Mouse (Mus musculus) neural tube, embryonic 13.5 days (tissue): ENCODE measurements around the gene Hoxc11. TPM values are rescaled to one million over a fixed set of nuclear protein-coding genes. Genes with fewer than 3 reads are reported as not detected.

Experiments used
- ATAC-seq: fragments of 200-750 bp; cut with Nextera tagmentation; 2 replicates; pipeline ENCODE4 v1.8.0; 2017; ENCODE audit warnings: low read depth, mild to moderate bottlenecking, moderate TSS enrichment, moderate library complexity
- H3K27ac ChIP-seq: fragments of 300-500 bp; sonication (generic); replicated peaks from 2 replicates; pipeline ENCODE4 v1.5.1; 2015; ENCODE audit warnings: moderate library complexity, mild to moderate bottlenecking, inconsistent platforms
- H3K27me3 ChIP-seq: fragments of 300-500 bp; sonication (generic); 2 replicates; pipeline ENCODE4 v1.6.1; 2015; ENCODE audit warnings: mild to moderate bottlenecking, inconsistent platforms
- H3K36me3 ChIP-seq: fragments of 300-500 bp; sonication (generic); 2 replicates; pipeline ENCODE4 v1.6.1; 2015; ENCODE audit warnings: mild to moderate bottlenecking, inconsistent platforms
- H3K4me1 ChIP-seq: fragments of 300-500 bp; sonication (generic); replicated peaks from 2 replicates; pipeline ENCODE4 v1.6.1; 2015; ENCODE audit warnings: inconsistent platforms
- H3K4me2 ChIP-seq: fragments of 300-500 bp; sonication (generic); 2 replicates; pipeline ENCODE4 v1.6.1; 2015; ENCODE audit warnings: inconsistent platforms, mild to moderate bottlenecking, moderate library complexity
- H3K4me3 ChIP-seq: fragments of 300-500 bp; sonication (generic); 2 replicates; pipeline ENCODE4 v1.5.1; 2015; ENCODE audit warnings: mild to moderate bottlenecking, inconsistent platforms
- H3K9ac ChIP-seq: fragments of 300-500 bp; sonication (generic); 2 replicates; pipeline ENCODE4 v1.6.1; 2015; ENCODE audit warnings: moderate library complexity, mild to moderate bottlenecking, inconsistent platforms
- H3K9me3 ChIP-seq: fragments of 300-500 bp; sonication (generic); 2 replicates; pipeline ENCODE4 v1.6.1; 2016; ENCODE audit warnings: inconsistent platforms
- WGBS: fragments of 180-500 bp; shearing (Covaris S2); methylation state at CpG from one replicate; pipeline ENCODE4 v1.1.7; 2015; 5-methylcytosine and 5-hydroxymethylcytosine counted together
- polyA plus RNA-seq: library from polyadenylated mRNA; unstranded; fragments of >200 nt; fragmentation: Nextera tagmentation; extraction: Ambion mirVana; gene quantifications from 2 replicates; pipeline ENCODE4 v1.2.1, GENCODE M21; 2015

The Hoxc11 gene
- 2.6 and 3.8 TPM in 2 replicates for polyA plus RNA-seq

DNA sequence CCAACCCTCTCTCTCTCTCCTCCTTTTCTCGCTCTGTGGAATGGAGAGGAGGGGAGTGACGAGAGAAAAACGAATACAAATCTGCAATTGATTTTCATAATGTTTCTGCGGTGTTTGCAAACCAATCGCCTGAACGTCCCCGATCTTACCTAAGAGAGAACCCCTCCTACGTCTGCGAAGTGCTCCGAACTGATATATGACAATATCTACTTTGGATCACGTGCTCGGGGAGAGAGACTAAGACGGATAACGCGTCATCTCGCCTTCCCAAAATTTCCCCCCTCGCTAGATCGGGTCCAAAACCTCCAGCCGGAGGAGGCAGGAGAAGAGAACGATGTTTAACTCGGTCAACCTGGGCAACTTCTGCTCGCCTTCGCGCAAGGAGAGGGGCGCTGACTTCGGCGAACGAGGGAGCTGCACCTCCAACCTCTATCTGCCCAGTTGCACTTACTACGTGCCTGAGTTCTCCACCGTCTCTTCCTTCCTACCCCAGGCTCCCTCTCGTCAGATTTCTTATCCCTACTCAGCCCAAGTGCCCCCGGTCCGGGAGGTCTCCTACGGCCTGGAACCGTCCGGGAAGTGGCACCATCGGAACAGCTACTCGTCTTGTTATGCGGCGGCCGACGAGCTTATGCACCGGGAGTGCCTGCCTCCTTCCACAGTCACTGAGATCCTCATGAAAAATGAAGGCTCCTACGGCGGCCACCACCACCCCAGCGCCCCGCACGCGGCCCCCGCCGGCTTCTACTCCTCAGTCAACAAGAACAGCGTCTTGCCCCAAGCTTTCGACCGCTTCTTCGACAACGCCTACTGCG, at the start of gene Hoxc11:
Gene Hoxc11 (plus strand): TSS at position 236 of the 815 bp plus-strand sequence.
- Histone ChIP-seq H3K27me3 (peaks cover 97% of the 10 kb centered on the region), H3K27ac (peak within 1 kb of the TSS; percentile 59), H3K9ac (peak within 1 kb of the TSS; percentile 68), H3K36me3 (no peaks in the 10 kb centered on the region), H3K9me3 (no peaks in the 10 kb centered on the region), H3K4me3 (peak within 1 kb of the TSS; percentile 39), H3K4me2 (peak within 1 kb of the TSS; percentile 46), H3K4me1 (no peaks in the 10 kb centered on the region)
- no peak for ATAC-seq
- under 1% methylated on average over 57 of the region's 57 CpGs for WGBS

DNA sequence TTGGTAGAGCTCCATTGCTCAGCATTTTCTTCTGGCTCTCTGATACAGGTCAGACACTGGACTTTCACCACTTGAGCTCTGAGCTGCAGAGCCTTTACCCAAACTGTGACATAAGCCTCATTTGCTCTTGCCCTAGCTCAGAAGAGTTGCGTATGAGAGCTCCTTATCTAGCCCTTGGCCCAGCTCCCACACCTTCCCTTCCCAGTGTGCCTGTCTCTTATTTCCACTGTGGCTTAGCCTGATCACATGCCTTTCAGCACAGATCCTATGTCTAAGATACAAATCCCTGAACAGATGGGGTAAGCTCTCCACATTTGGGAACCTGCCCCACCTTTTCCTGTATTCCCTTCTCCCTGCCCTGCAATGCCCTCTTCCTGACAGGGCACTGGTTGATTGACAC, 49.3 kb upstream of the Hoxc11 start:
- H3K36me3 ChIP-seq: no peaks in the 10 kb centered on the region
- no peaks in the 10 kb centered on the region for H3K4me1 ChIP-seq
- H3K9ac ChIP-seq: no peak overlapping the region
- no peak overlapping the region for H3K27ac ChIP-seq
- no peak overlapping the region for H3K4me3 ChIP-seq
- no peak overlapping the region for H3K4me2 ChIP-seq
- no peak for ATAC-seq
- H3K9me3 ChIP-seq: no peaks in the 10 kb centered on the region
- 61% methylated on average over 1 of the region's 1 CpGs for WGBS
- H3K27me3 ChIP-seq: peaks cover 92% of the 10 kb centered on the region

DNA sequence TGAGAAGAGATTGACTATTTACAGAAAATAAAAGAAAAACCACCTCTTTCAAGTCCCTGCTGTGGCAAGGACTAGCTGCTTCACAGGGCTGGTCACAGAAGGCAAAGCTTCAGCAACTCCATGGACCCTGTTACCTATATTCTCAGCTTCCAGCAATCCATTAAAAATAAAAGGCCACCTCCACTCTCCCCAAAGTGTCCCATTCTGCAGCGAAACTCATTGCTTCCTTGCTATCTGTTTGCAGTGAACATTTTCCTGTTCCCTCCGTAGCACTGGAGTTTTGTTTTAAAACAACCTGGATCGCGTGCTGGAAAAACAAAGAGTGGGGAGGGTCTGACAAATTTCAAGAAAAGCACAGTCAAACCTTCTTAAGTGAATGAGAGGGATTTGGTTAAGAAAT, 44.7 kb upstream of the Hoxc11 start:
- H3K27ac ChIP-seq: no peak overlapping the region
- no peaks in the 10 kb centered on the region for H3K36me3 ChIP-seq
- no peak overlapping the region for H3K4me2 ChIP-seq
- ATAC-seq: no peak
- H3K9me3 ChIP-seq: no peaks in the 10 kb centered on the region
- H3K27me3 ChIP-seq: peaks cover 97% of the 10 kb centered on the region
- no peak overlapping the region for H3K9ac ChIP-seq
- WGBS: 3% methylated on average over 4 of the region's 4 CpGs
- H3K4me3 ChIP-seq: no peak overlapping the region
- no peaks in the 10 kb centered on the region for H3K4me1 ChIP-seq

DNA sequence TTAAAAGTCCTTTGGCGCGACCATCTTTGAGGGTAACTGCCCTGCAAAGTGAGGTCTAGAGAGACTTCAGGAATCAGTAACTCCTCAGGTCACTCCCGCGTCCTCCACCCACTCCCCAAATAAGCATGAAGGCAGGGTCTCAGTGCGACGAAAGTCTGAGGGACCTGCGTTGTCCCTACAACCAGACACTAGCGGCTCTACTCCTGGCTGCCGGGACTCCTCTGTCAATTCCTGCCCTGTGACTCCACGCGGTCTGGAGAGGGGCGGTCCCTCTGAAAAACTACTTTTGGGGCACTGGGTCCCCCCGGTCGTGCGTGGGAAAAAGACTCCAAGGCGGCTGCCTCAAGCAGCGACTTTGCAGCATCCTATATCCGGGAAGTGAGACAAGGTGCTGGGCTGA, 44.2 kb upstream of the Hoxc11 start:
- no peak overlapping the region for H3K4me3 ChIP-seq
- no peaks in the 10 kb centered on the region for H3K4me1 ChIP-seq
- no peak overlapping the region for H3K27ac ChIP-seq
- ATAC-seq: no peak
- under 1% methylated on average over 18 of the region's 18 CpGs for WGBS
- peaks cover 97% of the 10 kb centered on the region for H3K27me3 ChIP-seq
- H3K9ac ChIP-seq: no peak overlapping the region
- peak overlapping the region; percentile 2; the same call in 1 of the 2 replicates for H3K4me2 ChIP-seq
- H3K36me3 ChIP-seq: no peaks in the 10 kb centered on the region
- no peaks in the 10 kb centered on the region for H3K9me3 ChIP-seq

DNA sequence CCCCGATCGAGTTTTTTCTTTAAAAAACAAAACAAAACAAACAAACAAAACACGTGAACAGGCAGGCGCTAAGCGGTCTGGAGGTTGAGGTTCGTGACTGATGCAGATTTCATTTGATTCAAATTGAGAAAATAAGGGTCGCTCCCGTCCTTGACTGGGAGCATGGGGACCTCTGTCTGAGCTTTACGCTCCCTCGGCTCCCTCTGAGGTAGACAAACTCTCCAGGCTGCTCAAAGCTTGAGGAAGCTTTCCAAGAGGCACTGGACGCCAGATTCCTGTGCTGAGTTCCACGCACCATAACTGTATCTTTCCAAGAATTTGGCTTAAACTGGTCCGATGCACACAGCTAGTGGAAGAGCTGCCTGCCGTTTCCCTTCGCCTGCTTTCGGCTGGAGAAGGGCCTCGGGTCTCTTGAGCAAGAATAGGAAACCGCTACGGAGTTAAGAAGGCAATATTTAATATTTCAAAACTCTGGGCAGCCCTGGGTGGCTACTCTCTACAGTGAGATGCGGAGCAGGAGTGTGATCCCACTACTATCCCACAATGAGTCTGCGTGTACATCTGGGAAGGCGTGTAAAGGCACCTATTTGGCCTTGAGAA, 43.6 kb upstream of the Hoxc11 start:
- Histone ChIP-seq H3K4me1 (no peaks in the 10 kb centered on the region), H3K27me3 (peaks cover 97% of the 10 kb centered on the region), H3K27ac (no peak overlapping the region), H3K4me3 (no peak overlapping the region), H3K9me3 (no peaks in the 10 kb centered on the region), H3K9ac (no peak overlapping the region), H3K36me3 (no peaks in the 10 kb centered on the region), H3K4me2 (peak overlapping the region; percentile 2; the same call in 1 of the 2 replicates)
- ATAC-seq: no peak
- under 1% methylated on average over 22 of the region's 22 CpGs for WGBS

DNA sequence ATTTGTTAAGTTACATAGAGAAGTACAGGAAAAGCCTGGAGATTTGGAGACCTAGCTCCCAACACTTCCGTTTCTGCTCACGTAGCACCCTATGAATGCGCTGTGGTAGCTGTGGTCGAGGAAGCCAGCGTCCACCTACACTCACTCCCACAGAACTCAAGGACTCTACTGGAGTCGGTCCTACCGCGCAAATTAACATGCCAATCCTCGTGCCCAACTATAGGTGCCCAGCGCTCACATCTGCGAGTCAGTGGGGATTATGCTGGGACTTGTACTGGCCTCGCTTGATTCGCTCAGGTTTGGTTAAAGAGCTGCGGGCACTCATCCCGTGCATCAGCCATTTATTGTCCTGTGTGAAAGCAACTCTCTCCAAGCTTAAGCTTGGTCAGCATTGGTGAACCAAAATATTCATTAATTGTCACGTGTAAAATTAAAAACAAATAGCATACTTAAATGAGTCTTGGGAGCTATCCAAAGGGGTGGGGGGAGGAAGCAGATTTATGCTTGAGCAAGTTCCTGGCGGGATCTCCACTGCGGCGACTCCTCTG, 41.1 kb upstream of the Hoxc11 start:
- H3K4me3 ChIP-seq: no peak overlapping the region
- H3K27ac ChIP-seq: no peak overlapping the region
- no peaks in the 10 kb centered on the region for H3K9me3 ChIP-seq
- no peak overlapping the region for H3K9ac ChIP-seq
- H3K4me1 ChIP-seq: no peaks in the 10 kb centered on the region
- WGBS: 2% methylated on average over 19 of the region's 19 CpGs
- H3K36me3 ChIP-seq: no peaks in the 10 kb centered on the region
- no peak overlapping the region; the same call in 1 of the 2 replicates for H3K4me2 ChIP-seq
- no peak for ATAC-seq
- peaks cover 98% of the 10 kb centered on the region for H3K27me3 ChIP-seq

DNA sequence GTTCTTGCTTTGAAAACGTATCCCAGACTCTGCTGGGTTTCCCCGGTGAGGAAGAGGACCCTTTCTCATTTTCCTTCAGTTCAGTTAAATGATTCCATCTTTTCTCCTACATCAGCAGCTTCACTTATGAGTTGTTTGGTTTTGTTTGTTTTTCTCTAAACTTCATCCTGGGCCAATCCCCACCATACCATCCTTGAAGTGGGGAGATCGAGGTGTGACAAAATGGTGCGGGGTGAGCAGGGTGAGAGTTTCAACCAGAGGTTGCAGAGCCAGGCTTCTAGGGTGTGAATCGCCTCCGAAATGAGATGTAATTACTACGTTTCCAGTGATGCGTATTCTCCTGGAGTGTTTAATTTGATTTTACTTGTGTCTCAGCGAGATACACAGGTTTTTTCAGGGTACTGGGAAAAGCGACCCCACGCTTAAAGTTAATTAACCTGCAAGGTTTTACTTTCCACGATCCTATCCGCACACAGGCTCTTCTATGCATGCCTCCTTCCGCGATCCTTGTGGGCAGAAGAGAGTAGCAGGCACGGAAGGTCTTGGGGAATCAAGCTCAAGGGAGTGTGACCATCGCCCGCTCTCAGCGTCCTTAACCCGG, 36.2 kb upstream of the Hoxc11 start:
- ATAC-seq: no peak
- peaks cover 98% of the 10 kb centered on the region for H3K27me3 ChIP-seq
- no peaks in the 10 kb centered on the region for H3K9me3 ChIP-seq
- no peak overlapping the region for H3K27ac ChIP-seq
- no peaks in the 10 kb centered on the region for H3K36me3 ChIP-seq
- no peak overlapping the region for H3K9ac ChIP-seq
- no peak overlapping the region for H3K4me3 ChIP-seq
- H3K4me1 ChIP-seq: peaks cover 16% of the 10 kb centered on the region
- no peak overlapping the region for H3K4me2 ChIP-seq
- under 1% methylated on average over 20 of the region's 20 CpGs for WGBS

DNA sequence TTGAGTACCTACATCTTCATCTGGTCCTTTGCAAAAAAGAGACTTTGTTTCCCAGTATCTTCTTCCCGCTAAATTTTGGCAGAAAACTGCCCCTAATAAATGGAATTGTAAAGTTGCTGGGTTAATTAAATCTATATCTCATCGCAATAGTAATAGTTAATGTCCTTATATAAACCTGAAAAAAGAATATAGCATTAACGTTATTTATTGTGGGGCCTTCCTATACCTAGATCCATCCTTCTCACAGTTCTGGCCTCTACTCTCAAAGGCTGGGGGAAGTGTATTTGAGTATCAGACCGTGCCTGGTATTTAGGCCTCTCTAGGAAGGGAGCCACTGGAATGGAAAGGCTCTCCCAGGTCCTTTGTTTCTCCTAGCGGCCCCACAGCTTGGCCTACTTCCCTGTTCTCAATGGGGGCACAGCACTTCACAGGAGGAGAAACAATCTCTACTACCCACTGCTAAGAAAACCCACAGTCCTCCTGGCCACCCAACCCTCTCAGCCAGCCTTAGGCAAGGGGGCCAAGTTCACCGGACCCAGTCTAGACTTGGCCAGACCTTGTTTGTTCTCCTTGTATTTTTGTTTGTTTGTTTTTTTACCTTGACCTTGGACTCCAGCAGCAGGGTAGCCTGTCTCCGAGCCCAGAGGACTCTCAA, 35.5 kb upstream of the Hoxc11 start:
- no peaks in the 10 kb centered on the region for H3K36me3 ChIP-seq
- ATAC-seq: no peak
- H3K4me2 ChIP-seq: no peak overlapping the region
- H3K4me3 ChIP-seq: no peak overlapping the region; the same call in 1 of the 2 replicates
- no peak overlapping the region for H3K27ac ChIP-seq
- H3K9me3 ChIP-seq: no peaks in the 10 kb centered on the region
- H3K4me1 ChIP-seq: peaks cover 16% of the 10 kb centered on the region
- no peak overlapping the region for H3K9ac ChIP-seq
- WGBS: 2% methylated on average over 7 of the region's 7 CpGs
- peaks cover 98% of the 10 kb centered on the region for H3K27me3 ChIP-seq

DNA sequence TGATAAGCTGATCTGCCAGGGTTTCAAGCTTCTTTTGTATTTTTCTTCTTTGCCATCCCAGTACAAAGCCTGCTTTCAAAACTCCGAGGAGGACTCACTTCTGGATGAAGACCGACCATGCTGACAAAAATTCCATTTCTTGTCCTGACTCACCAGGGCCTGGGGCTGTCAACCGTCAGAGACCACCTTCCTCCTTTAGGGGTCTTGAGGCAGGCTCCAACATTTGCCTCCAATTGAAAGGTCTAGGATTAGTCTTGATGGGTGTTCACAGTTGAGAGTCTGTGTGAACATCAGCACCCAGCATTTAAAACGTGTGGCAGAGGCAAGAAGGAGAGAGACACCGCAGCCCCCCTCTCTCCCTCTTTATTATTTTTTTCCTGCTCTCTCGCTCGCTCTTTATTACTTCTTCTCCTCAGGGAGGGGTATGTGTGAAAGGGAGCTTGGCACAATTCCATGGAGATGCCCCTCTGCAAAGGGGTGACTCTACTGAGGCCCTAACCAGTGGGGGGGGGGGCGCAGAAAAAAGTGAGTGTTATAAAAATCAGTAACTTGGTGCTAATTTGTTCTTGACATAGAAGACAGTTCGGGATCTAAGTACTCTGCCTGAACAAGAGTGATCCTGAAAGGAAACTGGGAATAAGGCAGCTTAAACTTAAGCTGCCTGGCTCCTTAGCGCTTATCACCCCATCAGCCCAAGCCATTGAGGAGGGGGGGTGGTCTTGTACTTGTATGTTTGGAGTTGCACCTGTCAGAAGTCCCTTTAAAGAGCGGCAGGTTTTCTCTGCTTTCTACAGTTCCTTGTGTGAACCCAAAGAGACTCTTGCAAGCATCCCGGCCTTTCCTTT, 34.7 kb upstream of the Hoxc11 start:
- peaks cover 98% of the 10 kb centered on the region for H3K27me3 ChIP-seq
- H3K27ac ChIP-seq: no peak overlapping the region
- H3K9ac ChIP-seq: no peak overlapping the region
- H3K4me3 ChIP-seq: peak overlapping the region; percentile 17; the same call in 1 of the 2 replicates
- ATAC-seq: no peak
- no peaks in the 10 kb centered on the region for H3K9me3 ChIP-seq
- 2% methylated on average over 12 of the region's 12 CpGs for WGBS
- no peaks in the 10 kb centered on the region for H3K36me3 ChIP-seq
- peaks cover 16% of the 10 kb centered on the region for H3K4me1 ChIP-seq
- peak overlapping the region; percentile 39; the same call in 1 of the 2 replicates for H3K4me2 ChIP-seq

DNA sequence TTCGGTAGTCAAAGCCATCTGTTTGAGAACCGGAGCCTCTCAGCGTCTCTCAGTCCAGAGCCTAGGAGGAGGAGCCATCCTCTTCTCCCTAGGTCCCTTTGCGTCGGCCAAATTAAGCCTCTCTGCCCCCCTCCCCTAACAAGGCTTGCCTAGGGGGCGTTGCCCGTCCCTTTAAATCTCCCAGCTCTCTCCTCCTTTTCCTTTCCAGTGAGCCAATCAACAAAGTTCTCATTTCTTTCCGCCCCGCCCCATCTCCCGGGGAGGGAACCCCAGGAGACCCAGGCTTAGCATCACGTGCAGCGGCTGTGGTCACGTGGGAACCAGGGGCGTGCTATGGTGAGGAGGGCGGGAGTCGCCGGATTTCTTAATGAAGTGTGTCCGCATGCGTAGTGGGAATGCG, 33.6 kb upstream of the Hoxc11 start:
- H3K9ac ChIP-seq: no peak overlapping the region
- peak; percentile 79 for ATAC-seq

More for the DNA sequence above, 33.6 kb upstream of the Hoxc11 start:
- Histone ChIP-seq H3K4me3 (peak overlapping the region; percentile 29; the same call in 1 of the 2 replicates), H3K4me2 (peak overlapping the region; percentile 39), H3K4me1 (peaks cover 16% of the 10 kb centered on the region), H3K27ac (no peak overlapping the region), H3K36me3 (no peaks in the 10 kb centered on the region), H3K27me3 (peaks cover 97% of the 10 kb centered on the region), H3K9me3 (no peaks in the 10 kb centered on the region)
- 1% methylated on average over 20 of the region's 20 CpGs for WGBS
